Mouse (Mus musculus) embryonic fibroblast, embryonic 13.5 days (primary cell): Measurements from ENCODE around the gene Trim34b.
"Not testable (repeated sequence)": the region's sequence is repeated elsewhere in the genome, so short reads cannot be mapped to it uniquely, and the experiment has no call there.

Experiments
- CTCF ChIP-seq: IDR thresholded peaks from 2 replicates; pipeline ENCODE4 v1.5.1; 2011; ENCODE audit warnings: mild to moderate bottlenecking, control low read depth, low read length, moderate library complexity, borderline replicate concordance; ENCODE audit not compliant: insufficient read depth
- POLR2A ChIP-seq: IDR thresholded peaks from 2 replicates; pipeline ENCODE4 v1.6.1; 2011; ENCODE audit warnings: low read depth, mild to moderate bottlenecking, control low read depth, low read length, moderate library complexity

- not testable (repeated sequence) for TF ChIP-seq CTCF, POLR2A
Observed at GRCm38 (mm10) chr7:104315369-104316080, 13.7 kb upstream of the Trim34b start, which contains the start of gene Trim12a.
